Mouse (Mus musculus): ENCODE results near the gene Eipr1. TPM values are rescaled to one million over a fixed set of nuclear protein-coding genes. Genes with fewer than 3 reads are reported as not detected.

Eipr1 gene
- polyA plus RNA-seq, 1 experiment from 2014 or later: 27.3 TPM

GRCm38 (mm10) chr12:28756019-28756418, 4.4 kb downstream of the Eipr1 start:
- Histone ChIP-seq H3K27me3 (ENCODE audit: control insufficient read depth, insufficient read depth, low read depth, low read length) (no peaks in the 10 kb centered on the region), H3K9ac (ENCODE audit: low read length) (no peak overlapping the region), H3K36me3 (ENCODE audit: control insufficient read depth, insufficient read depth, low read length) (no peaks in the 10 kb centered on the region), H3K27ac (ENCODE audit: low read length) (no peak overlapping the region), H3K4me2 (ENCODE audit: low read depth, low read length) (no peak overlapping the region), H3K9me3 (ENCODE audit: control insufficient read depth, low read length) (no peaks in the 10 kb centered on the region), H3K4me3 (ENCODE audit: low read length) (no peak overlapping the region), H3K4me1 (replicated peaks; ENCODE audit: control insufficient read depth, insufficient read depth, low read length) (peaks cover 6% of the 10 kb centered on the region)
- 75% methylated on average over 4 of the region's 4 CpGs for WGBS
- no peak for ATAC-seq (ENCODE audit: low read depth)

GRCm38 (mm10) chr12:28769953-28770352, 18.4 kb downstream of the Eipr1 start:
- Histone ChIP-seq H3K27me3 (ENCODE audit: control insufficient read depth, insufficient read depth, low read depth, low read length) (no peaks in the 10 kb centered on the region), H3K4me2 (ENCODE audit: low read depth, low read length) (no peak overlapping the region), H3K9me3 (ENCODE audit: control insufficient read depth, low read length) (no peaks in the 10 kb centered on the region), H3K27ac (ENCODE audit: low read length) (no peak overlapping the region), H3K4me1 (replicated peaks; ENCODE audit: control insufficient read depth, insufficient read depth, low read length) (no peaks in the 10 kb centered on the region), H3K4me3 (ENCODE audit: low read length) (no peak overlapping the region), H3K9ac (ENCODE audit: low read length) (no peak overlapping the region), H3K36me3 (ENCODE audit: control insufficient read depth, insufficient read depth, low read length) (no peaks in the 10 kb centered on the region)
- WGBS: 89% methylated on average over 7 of the region's 7 CpGs
- no peak for ATAC-seq (ENCODE audit: low read depth)

GRCm38 (mm10) chr12:28773815-28774214, 22.2 kb downstream of the Eipr1 start:
- Histone ChIP-seq H3K4me1 (replicated peaks; ENCODE audit: control insufficient read depth, insufficient read depth, low read length) (no peaks in the 10 kb centered on the region), H3K27ac (ENCODE audit: low read length) (no peak overlapping the region), H3K36me3 (ENCODE audit: control insufficient read depth, insufficient read depth, low read length) (no peaks in the 10 kb centered on the region), H3K9me3 (ENCODE audit: control insufficient read depth, low read length) (no peaks in the 10 kb centered on the region), H3K4me3 (ENCODE audit: low read length) (no peak overlapping the region), H3K9ac (ENCODE audit: low read length) (no peak overlapping the region), H3K27me3 (ENCODE audit: control insufficient read depth, insufficient read depth, low read depth, low read length) (no peaks in the 10 kb centered on the region), H3K4me2 (ENCODE audit: low read depth, low read length) (no peak overlapping the region)
- no peak for ATAC-seq (ENCODE audit: low read depth)
- 67% methylated on average over 3 of the region's 3 CpGs for WGBS

GRCm38 (mm10) chr12:28775120-28775519, 23.5 kb downstream of the Eipr1 start:
- Histone ChIP-seq H3K4me2 (ENCODE audit: low read depth, low read length) (no peak overlapping the region), H3K9ac (ENCODE audit: low read length) (no peak overlapping the region), H3K36me3 (ENCODE audit: control insufficient read depth, insufficient read depth, low read length) (no peaks in the 10 kb centered on the region), H3K4me3 (ENCODE audit: low read length) (no peak overlapping the region), H3K9me3 (ENCODE audit: control insufficient read depth, low read length) (no peaks in the 10 kb centered on the region), H3K27me3 (ENCODE audit: control insufficient read depth, insufficient read depth, low read depth, low read length) (no peaks in the 10 kb centered on the region), H3K4me1 (replicated peaks; ENCODE audit: control insufficient read depth, insufficient read depth, low read length) (no peaks in the 10 kb centered on the region), H3K27ac (ENCODE audit: low read length) (no peak overlapping the region)
- 63% methylated on average over 8 of the region's 8 CpGs for WGBS
- no peak for ATAC-seq (ENCODE audit: low read depth)

- H3K9me3 ChIP-seq (ENCODE audit: control insufficient read depth, low read length): no peaks in the 10 kb centered on the region
- H3K4me3 ChIP-seq (ENCODE audit: low read length): no peak overlapping the region
- H3K27me3 ChIP-seq (ENCODE audit: control insufficient read depth, insufficient read depth, low read depth, low read length): no peaks in the 10 kb centered on the region
- no peaks in the 10 kb centered on the region for H3K4me1 ChIP-seq (replicated peaks; ENCODE audit: control insufficient read depth, insufficient read depth, low read length)
- 79% methylated on average over 6 of the region's 6 CpGs for WGBS
- no peak overlapping the region for H3K9ac ChIP-seq (ENCODE audit: low read length)
- ATAC-seq (ENCODE audit: low read depth): no peak
- H3K27ac ChIP-seq (ENCODE audit: low read length): no peak overlapping the region
- H3K4me2 ChIP-seq (ENCODE audit: low read depth, low read length): no peak overlapping the region
- no peaks in the 10 kb centered on the region for H3K36me3 ChIP-seq (ENCODE audit: control insufficient read depth, insufficient read depth, low read length)
Measured at GRCm38 (mm10) chr12:28775627-28776026, 24.0 kb downstream of the Eipr1 start.

- H3K9me3 ChIP-seq (ENCODE audit: control insufficient read depth, low read length): no peaks in the 10 kb centered on the region
Measured at GRCm38 (mm10) chr12:28780180-28780579, 28.6 kb downstream of the Eipr1 start.

GRCm38 (mm10) chr12:28782637-28783036, 31.0 kb downstream of the Eipr1 start:
- WGBS: 85% methylated on average over 3 of the region's 3 CpGs
- ATAC-seq (ENCODE audit: low read depth): no peak
- H3K27me3 ChIP-seq (ENCODE audit: control insufficient read depth, insufficient read depth, low read depth, low read length): no peaks in the 10 kb centered on the region
- no peak overlapping the region for H3K4me2 ChIP-seq (ENCODE audit: low read depth, low read length)
- no peak overlapping the region for H3K27ac ChIP-seq (ENCODE audit: low read length)
- no peaks in the 10 kb centered on the region for H3K4me1 ChIP-seq (replicated peaks; ENCODE audit: control insufficient read depth, insufficient read depth, low read length)
- no peak overlapping the region for H3K4me3 ChIP-seq (ENCODE audit: low read length)
- H3K9ac ChIP-seq (ENCODE audit: low read length): no peak overlapping the region
- no peaks in the 10 kb centered on the region for H3K9me3 ChIP-seq (ENCODE audit: control insufficient read depth, low read length)
- H3K36me3 ChIP-seq (ENCODE audit: control insufficient read depth, insufficient read depth, low read length): no peaks in the 10 kb centered on the region

More at GRCm38 (mm10) chr12:28780180-28780579, 28.6 kb downstream of the Eipr1 start:
- Histone ChIP-seq H3K9ac (ENCODE audit: low read length) (no peak overlapping the region), H3K36me3 (ENCODE audit: control insufficient read depth, insufficient read depth, low read length) (no peaks in the 10 kb centered on the region), H3K4me2 (ENCODE audit: low read depth, low read length) (no peak overlapping the region), H3K27me3 (ENCODE audit: control insufficient read depth, insufficient read depth, low read depth, low read length) (no peaks in the 10 kb centered on the region), H3K27ac (ENCODE audit: low read length) (no peak overlapping the region), H3K4me3 (ENCODE audit: low read length) (no peak overlapping the region), H3K4me1 (replicated peaks; ENCODE audit: control insufficient read depth, insufficient read depth, low read length) (no peaks in the 10 kb centered on the region)
- WGBS: 82% methylated on average over 7 of the region's 7 CpGs
- ATAC-seq (ENCODE audit: low read depth): no peak

GRCm38 (mm10) chr12:28784355-28784754, 32.8 kb downstream of the Eipr1 start:
- Histone ChIP-seq H3K4me2 (ENCODE audit: low read depth, low read length) (no peak overlapping the region), H3K9me3 (ENCODE audit: control insufficient read depth, low read length) (no peaks in the 10 kb centered on the region), H3K27ac (ENCODE audit: low read length) (no peak overlapping the region), H3K27me3 (ENCODE audit: control insufficient read depth, insufficient read depth, low read depth, low read length) (no peaks in the 10 kb centered on the region), H3K4me1 (replicated peaks; ENCODE audit: control insufficient read depth, insufficient read depth, low read length) (no peaks in the 10 kb centered on the region), H3K9ac (ENCODE audit: low read length) (no peak overlapping the region), H3K4me3 (ENCODE audit: low read length) (no peak overlapping the region), H3K36me3 (ENCODE audit: control insufficient read depth, insufficient read depth, low read length) (no peaks in the 10 kb centered on the region)
- WGBS: 29% methylated on average over 4 of the region's 4 CpGs
- no peak for ATAC-seq (ENCODE audit: low read depth)

GRCm38 (mm10) chr12:28784864-28785263, 33.3 kb downstream of the Eipr1 start:
- H3K4me1 ChIP-seq (replicated peaks; ENCODE audit: control insufficient read depth, insufficient read depth, low read length): no peaks in the 10 kb centered on the region
- 48% methylated on average over 8 of the region's 8 CpGs for WGBS

GRCm38 (mm10) chr12:28785299-28785698, 33.7 kb downstream of the Eipr1 start:
- ATAC-seq (ENCODE audit: low read depth): no peak
- no peaks in the 10 kb centered on the region for H3K4me1 ChIP-seq (replicated peaks; ENCODE audit: control insufficient read depth, insufficient read depth, low read length)
- no peaks in the 10 kb centered on the region for H3K27me3 ChIP-seq (ENCODE audit: control insufficient read depth, insufficient read depth, low read depth, low read length)
- 3% methylated on average over 1 of the region's 1 CpGs for WGBS
- no peaks in the 10 kb centered on the region for H3K9me3 ChIP-seq (ENCODE audit: control insufficient read depth, low read length)
- no peaks in the 10 kb centered on the region for H3K36me3 ChIP-seq (ENCODE audit: control insufficient read depth, insufficient read depth, low read length)
- no peak overlapping the region for H3K4me3 ChIP-seq (ENCODE audit: low read length)
- no peak overlapping the region for H3K27ac ChIP-seq (ENCODE audit: low read length)
- H3K4me2 ChIP-seq (ENCODE audit: low read depth, low read length): no peak overlapping the region
- H3K9ac ChIP-seq (ENCODE audit: low read length): no peak overlapping the region

More at GRCm38 (mm10) chr12:28784864-28785263, 33.3 kb downstream of the Eipr1 start:
- Histone ChIP-seq H3K27me3 (ENCODE audit: control insufficient read depth, insufficient read depth, low read depth, low read length) (no peaks in the 10 kb centered on the region), H3K36me3 (ENCODE audit: control insufficient read depth, insufficient read depth, low read length) (no peaks in the 10 kb centered on the region), H3K4me2 (ENCODE audit: low read depth, low read length) (no peak overlapping the region), H3K27ac (ENCODE audit: low read length) (no peak overlapping the region), H3K9me3 (ENCODE audit: control insufficient read depth, low read length) (no peaks in the 10 kb centered on the region), H3K4me3 (ENCODE audit: low read length) (no peak overlapping the region), H3K9ac (ENCODE audit: low read length) (no peak overlapping the region)
- no peak for ATAC-seq (ENCODE audit: low read depth)
